8 mouse cellular contexts compared by ENCODE assay signal in genomic region chr5:122059060-122060017, GRCm38 (mm10). TPM values are rescaled to one million over a fixed set of nuclear protein-coding genes. Genes with fewer than 3 reads are reported as not detected.
DNase-seq lines count a peak whose midpoint lies in the region; ATAC-seq and TF ChIP-seq lines count a peak whose summit lies in the region.

No protein-coding gene starts in this region.

- no peaks in the 10 kb centered on the region for H3K36me3 ChIP-seq in hindbrain, postnatal 0 days (ENCODE audit: insufficient read depth, low read length)
- H3K36me3 ChIP-seq in liver, embryonic 15.5 days (replicated peaks) = no peaks in the 10 kb centered on the region

- H3K4me2 ChIP-seq in hindbrain, postnatal 0 days (ENCODE audit: low read depth, low read length) = peak overlapping the region; percentile 51
- H3K4me2 ChIP-seq in liver, embryonic 15.5 days = peak overlapping the region; percentile 54

- 26% methylated on average over 39 of the region's 39 CpGs for WGBS in hindbrain, postnatal 0 days
- WGBS in liver, embryonic 15.5 days (ENCODE audit: insufficient replicate concordance) = 23% methylated on average over 39 of the region's 39 CpGs

- intact Hi-C loops in gastrocnemius, adult 2 months (cut with DNase I) = loop anchor here (1.0 to 5.0 kb wide), 3 partner anchors 117 to 187 kb away; no protein-coding TSS in a partner anchor

- peak; percentile 72 for TF ChIP-seq CTCF in gastrocnemius, adult 2 months (IDR thresholded peaks at IDR 0.05)
- TF ChIP-seq CTCF in hindbrain, postnatal 0 days (IDR thresholded peaks at IDR 0.05; ENCODE audit: low read depth) = peak; percentile 90

- DNase-seq in spleen, adult 18-20 months = peak; percentile 12 to 39
- DNase-seq in spleen, adult 12 weeks (ENCODE audit: low spot score) = no peak
- DNase-seq in cerebellum, adult 9-11 months = peak; percentile 57
- DNase-seq in gastrocnemius, adult 2 months = peak; percentile 81
- peak; percentile 82 for DNase-seq in hindbrain, postnatal 0 days (ENCODE audit: low spot score)
- DNase-seq in neural tube, embryonic 10.5 days (ENCODE audit: extremely low spot score, low spot score) = peak; percentile 83
- DNase-seq in c-Kit-positive CD71-positive TER-119-positive erythroid progenitor cells, embryonic 14.5 days (ENCODE audit: low spot score) = no peak

- H3K4me3 ChIP-seq in gastrocnemius, adult 2 months = peak overlapping the region; percentile 66
- H3K4me3 ChIP-seq in hindbrain, postnatal 0 days (ENCODE audit: low read length) = peak overlapping the region; percentile 23
- H3K4me3 ChIP-seq in liver, embryonic 15.5 days (replicated peaks) = peak overlapping the region; percentile 26

- no peaks in the 10 kb centered on the region for H3K4me1 ChIP-seq in hindbrain, postnatal 0 days (ENCODE audit: insufficient read depth, low read length)
- H3K4me1 ChIP-seq in liver, embryonic 15.5 days (replicated peaks) = peaks cover 9% of the 10 kb centered on the region

- peak overlapping the region; percentile 30; the same call in 1 of the 2 replicates for H3K9ac ChIP-seq in hindbrain, postnatal 0 days (replicated peaks; ENCODE audit: low read length)
- no peak overlapping the region for H3K9ac ChIP-seq in liver, embryonic 15.5 days

- no peaks in the 10 kb centered on the region for H3K27me3 ChIP-seq in hindbrain, postnatal 0 days (ENCODE audit: insufficient read depth, low read length)
- 0 out of 2 replicates have a peak, but pooled peaks cover 2% of the 10 kb centered on the region for H3K27me3 ChIP-seq in liver, embryonic 15.5 days

- H3K27ac ChIP-seq in gastrocnemius, adult 2 months = peak overlapping the region; percentile 67
- H3K27ac ChIP-seq in hindbrain, postnatal 0 days = no peak overlapping the region
- no peak overlapping the region for H3K27ac ChIP-seq in liver, embryonic 15.5 days (replicated peaks)

- no peaks in the 10 kb centered on the region for H3K9me3 ChIP-seq in hindbrain, postnatal 0 days (ENCODE audit: low read length)
- H3K9me3 ChIP-seq in liver, embryonic 15.5 days (replicated peaks) = no peaks in the 10 kb centered on the region

- peak; percentile 50; the same call in 1 of the 2 replicates for ATAC-seq in hindbrain, postnatal 0 days
- ATAC-seq in liver, embryonic 15.5 days (ENCODE audit: insufficient read depth) = no peak

RNA-seq across cellular contexts. Expression of gene Cux2, which starts 9.4 kb away (rescaled TPM):
- total RNA-seq in gastrocnemius, adult 2 months (2021) = 1 to 10 TPM; 3.9 to 6.0 TPM
- total RNA-seq in hindbrain, postnatal 0 days (2014; rRNA removed) = 35.4 and 46.6 TPM in 2 replicates
- polyA plus RNA-seq in hindbrain, postnatal 0 days (2015; fragmentation: Nextera tagmentation; extraction: Ambion mirVana) = 15.2 and 16.6 TPM in 2 replicates
- 1.8 and 2.2 TPM in 2 replicates for polyA plus RNA-seq in liver, embryonic 15.5 days (2015; fragmentation: Nextera tagmentation; extraction: Ambion mirVana)

RNA-seq across cellular contexts. Expression of gene Myl2, which starts 41.4 kb away (rescaled TPM):
- total RNA-seq in gastrocnemius, adult 2 months (2021) = 1,000 to 10,000 TPM in 1 of 2 experiments, 100 to 1,000 TPM in 1; 776 to 2,566 TPM
- not detected in 2 replicates for total RNA-seq in hindbrain, postnatal 0 days (2014; rRNA removed)
- polyA plus RNA-seq in hindbrain, postnatal 0 days (2015; fragmentation: Nextera tagmentation; extraction: Ambion mirVana) = 2.4 and 3.0 TPM in 2 replicates
- 3.9 and 4.2 TPM in 2 replicates for polyA plus RNA-seq in liver, embryonic 15.5 days (2015; fragmentation: Nextera tagmentation; extraction: Ambion mirVana)

Comparison
In these comparisons a context has a peak if more than half of its experiments do, and no peak if none do; other contexts are left out.
1. DNase-seq: peak in spleen, adult 18-20 months (2 of 2), cerebellum, adult 9-11 months (single experiment), gastrocnemius, adult 2 months (single experiment), hindbrain, postnatal 0 days (single experiment) and neural tube, embryonic 10.5 days (single experiment); none in spleen, adult 12 weeks (single experiment) and c-Kit-positive CD71-positive TER-119-positive erythroid progenitor cells, embryonic 14.5 days (single experiment).
2. RNA of gene Myl2, which starts 41.4 kb away (total RNA-seq): 776 to 2,566 TPM in gastrocnemius, adult 2 months; not detected in hindbrain, postnatal 0 days; every median in the first group is over 100 times any median in the second.
3. Peak in every context shown above with its lines, with median percentiles within 50 percentile points of each other: H3K4me3 ChIP-seq.